Mouse (Mus musculus) WW6 (cell line): Measurements from ENCODE around the gene Atp8b2.

Experiments used
- DNase-seq: peaks from one replicate; pipeline ENCODE4 v3.0.0-alpha.2; 2013; ENCODE audit warnings: low read depth, low spot score

Atp8b2 gene

DNA sequence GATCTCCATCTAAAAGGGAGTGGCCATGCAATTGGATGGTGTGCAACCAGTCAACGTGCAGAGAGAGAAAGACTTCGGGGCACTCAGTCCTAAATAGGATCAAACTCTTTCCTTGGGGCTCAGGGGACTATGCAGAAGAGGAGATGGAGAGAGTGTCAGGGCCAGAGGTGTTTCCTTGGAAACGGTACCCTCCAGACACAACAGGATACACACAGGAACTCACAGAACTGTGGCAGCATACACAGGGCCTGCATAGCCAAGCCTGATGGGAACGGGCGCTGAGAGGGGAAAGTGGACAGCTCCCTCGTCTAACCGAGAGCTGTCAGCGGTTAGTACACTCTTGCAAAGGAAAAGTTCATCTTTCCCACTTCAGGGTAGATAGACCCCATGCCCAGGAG is 63.8 kb downstream of the Atp8b2 start:
- DNase-seq, result no peak

DNA sequence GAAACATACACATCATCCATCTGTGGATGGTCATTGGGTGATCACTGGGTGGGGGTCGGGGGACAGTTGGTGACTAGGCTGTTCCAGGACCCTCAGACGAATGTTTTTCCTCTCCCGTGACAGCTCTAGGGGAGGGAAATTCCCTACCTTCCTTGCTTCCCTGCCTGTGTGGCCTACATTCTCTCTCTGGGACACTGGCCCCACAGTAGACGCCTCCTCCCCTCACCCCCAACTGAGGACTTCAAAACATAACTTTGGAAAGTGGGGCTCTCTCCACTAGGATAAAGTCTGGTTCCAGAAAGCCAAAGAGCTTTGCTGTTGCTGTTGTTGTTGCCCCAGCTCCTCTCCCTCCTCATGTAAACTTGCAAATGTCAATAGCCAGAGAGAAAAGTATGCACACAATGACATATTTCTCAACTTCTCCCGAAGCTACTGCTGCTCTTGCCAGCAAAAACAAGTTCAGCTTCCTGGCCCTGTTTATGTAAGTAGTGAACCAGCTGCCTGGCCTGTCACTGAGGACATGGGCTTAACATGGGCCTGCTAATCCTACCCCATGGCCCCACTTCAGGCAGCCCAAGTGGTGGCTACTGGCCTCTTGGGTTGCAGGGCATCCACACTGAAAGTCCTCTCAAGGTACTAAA is 64.3 kb downstream of the Atp8b2 start:
- DNase-seq, result no peak

DNA sequence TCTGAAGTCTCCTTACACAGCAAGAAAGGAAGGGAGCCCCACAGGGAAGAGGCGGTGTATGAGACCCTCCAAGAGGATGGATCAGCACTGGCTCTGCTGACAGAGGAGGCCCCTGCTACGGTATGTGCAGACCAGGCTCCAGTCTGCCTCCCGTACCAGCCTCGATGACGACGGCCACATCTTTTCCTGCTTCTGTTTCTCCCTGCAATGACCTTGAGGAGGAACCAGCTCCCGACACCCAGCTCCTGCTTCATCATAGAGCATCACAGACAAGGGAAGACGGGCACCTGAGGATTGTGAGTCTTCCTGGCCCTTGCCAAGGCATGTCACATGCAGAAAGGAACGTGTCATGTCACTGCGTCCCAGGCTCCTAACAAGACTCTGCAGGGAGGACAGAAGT is 65.3 kb downstream of the Atp8b2 start:
- DNase-seq, result no peak

DNA sequence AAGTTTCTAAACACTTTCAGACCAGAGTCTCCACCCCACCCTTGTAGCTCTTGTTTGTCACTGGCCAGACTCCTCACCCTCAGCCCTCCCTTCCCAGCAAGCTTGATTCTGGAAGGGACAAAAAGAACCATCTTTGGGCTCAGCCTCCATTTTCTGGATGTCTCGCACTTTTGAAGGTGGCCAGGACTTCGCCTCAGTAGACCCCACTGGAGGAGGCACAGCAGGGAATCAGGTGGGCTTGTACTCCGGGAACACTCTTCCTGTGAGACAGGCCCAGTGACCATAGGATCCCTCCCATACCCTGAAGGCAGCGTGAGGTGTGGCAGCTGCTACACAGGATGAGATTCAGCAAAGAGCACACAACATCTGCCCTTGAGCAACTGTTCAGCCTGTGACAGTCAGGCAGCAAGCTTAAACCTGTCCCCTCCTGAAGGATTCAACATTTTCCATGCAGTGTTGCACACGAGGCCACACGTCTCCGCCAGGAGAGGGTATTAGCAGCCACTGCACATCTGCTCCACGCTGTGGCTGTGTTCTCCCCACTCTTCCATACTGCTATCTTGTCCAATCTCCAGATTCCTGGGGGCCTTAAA is 66.0 kb downstream of the Atp8b2 start:
- no peak for DNase-seq

DNA sequence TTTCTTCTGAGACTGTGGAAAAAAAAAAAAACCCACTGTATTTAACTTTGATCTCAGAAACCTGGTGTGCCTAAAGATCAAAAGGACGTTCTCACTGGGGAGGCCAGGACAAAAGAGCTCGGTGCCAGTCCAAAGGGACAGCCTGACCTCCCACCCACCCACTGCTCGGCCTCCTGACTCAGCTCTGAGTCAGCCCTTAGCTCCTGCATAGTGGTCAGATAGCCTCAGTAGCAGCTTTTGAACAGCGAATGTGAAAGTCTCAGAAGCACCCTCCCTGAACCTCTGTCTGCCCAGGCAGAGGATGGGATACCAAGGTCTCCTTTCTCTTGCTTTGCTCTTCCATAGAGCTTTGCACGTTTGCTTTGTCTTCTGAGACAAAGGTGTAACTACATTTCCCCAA is 66.7 kb downstream of the Atp8b2 start:
- DNase-seq, result no peak

DNA sequence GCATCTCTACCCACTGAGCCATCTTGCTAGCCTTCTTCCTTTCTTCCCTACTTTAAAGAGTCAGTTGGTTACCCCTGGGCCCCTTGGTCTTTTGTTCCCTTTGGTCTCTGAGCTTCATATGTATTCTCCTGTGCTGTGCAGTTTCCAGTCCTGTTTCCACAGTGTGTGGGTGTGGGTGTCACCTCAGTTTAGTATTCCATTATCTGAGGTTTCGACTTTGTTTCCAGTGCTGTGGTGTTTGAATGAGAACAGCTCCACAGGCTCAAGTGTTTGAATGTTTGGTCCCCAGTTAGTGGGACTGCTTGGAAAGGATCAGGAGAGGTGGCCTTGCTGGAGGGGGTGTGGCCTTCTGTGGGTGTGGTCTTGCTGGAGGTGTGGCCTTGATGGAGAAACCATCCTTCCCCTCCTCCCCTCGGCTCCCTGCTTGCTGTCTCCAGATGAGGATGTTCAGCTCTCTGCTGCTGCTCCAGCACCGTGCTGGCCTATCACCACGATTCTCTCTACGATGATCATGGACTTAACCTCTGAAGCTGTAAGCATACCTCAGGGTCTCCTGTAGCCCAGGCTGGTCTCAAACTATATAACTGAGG is 70.7 kb downstream of the Atp8b2 start:
- peak; percentile 54 for DNase-seq

DNA sequence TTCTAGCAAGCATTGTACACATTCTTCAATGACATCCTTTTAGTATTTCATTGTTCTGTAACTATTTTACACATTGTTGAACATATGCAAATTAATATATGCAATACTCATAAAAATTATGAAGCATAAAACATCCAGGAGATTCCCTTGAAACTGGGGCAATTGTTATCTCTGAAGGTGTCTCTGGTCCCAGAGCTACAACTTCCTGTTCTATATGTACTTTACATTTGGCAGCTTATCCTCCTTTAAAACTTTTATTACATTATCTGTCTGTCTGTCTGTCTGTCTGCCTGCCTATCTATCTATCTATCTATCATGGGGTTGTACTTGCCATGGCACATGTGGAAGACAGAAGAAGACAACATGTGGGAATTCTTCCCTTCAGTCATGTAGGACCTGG is 71.6 kb downstream of the Atp8b2 start:
- no peak for DNase-seq

DNA sequence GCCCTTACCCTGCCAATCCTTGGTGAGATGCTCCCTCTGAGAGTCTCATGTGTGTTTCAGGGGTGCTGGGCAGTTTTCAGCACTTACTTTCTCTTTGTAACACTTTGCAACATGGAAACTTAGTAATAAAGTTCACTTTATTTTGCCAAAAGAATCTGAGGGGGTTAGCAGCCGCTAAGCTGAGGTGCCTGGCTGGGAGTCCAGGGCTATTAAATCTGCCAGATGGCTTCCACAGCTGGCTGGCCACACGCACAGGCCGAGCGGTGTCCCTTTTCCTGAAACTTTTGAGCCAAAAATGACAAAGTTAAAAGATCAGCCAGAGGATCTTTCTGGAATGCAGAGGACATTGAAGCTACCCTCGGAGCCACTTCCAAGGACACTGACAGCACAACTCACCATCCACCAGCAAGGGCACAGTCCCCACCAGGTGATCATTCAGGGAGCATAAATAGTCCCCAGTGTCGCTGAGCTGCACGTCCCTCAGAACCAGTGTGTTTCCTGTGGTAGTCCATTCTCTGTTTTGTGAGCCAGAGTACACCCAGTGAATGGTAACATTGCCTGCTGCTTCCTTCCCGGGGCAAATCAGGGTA is 73.4 kb downstream of the Atp8b2 start:
- no peak for DNase-seq
